Mouse (Mus musculus): ENCODE results near the gene Vcl.

DNA sequence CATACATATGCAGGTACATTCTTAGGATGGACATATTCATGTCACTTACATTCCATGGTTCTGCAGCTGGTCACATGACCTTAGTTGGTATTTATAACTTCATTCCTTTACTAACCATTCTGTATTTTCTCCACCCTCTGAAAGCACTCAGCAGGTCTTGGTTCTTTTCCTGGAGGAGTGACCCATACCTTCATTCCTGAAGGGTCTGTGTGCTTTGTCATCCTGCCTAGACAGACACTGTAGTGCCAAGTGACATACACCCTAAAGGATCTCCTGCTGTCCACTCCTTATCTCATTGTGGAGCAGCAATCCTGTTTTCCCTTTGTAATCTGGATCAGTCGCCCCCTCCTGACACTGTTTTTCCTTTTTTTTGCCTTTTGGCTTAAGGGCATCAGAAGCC, 153.6 kb downstream of the Vcl start:
- TF ChIP-seq CTCF (IDR thresholded peaks at IDR 0.05; ENCODE audit: low read depth, low read length) (no peak), POLR2A (IDR thresholded peaks at IDR 0.05; ENCODE audit: extremely low read depth, insufficient read depth, low read length) (no peak)
